Mouse (Mus musculus) ovary, adult 2 months (tissue): ENCODE measurements around the gene Olfr1240. TPM values are rescaled to one million over a fixed set of nuclear protein-coding genes. Genes with fewer than 3 reads are reported as not detected.

Experiments
- polyA plus RNA-seq: library from polyadenylated mRNA; depleted of rRNA; stranded (reverse); fragments of >200 nt; gene quantifications from 2 replicates; pipeline ENCODE4 v1.2.3, GENCODE M21; 2012; rRNA removed

The Olfr1240 gene
- polyA plus RNA-seq, result not detected in 2 replicates

GRCm38 (mm10) chr2:89442900-89443299, at the start of gene Olfr1240:
TSS of gene Olfr1240 (minus strand) at chr2:89443000.

GRCm38 (mm10) chr2:89487026-89487425, 44.2 kb upstream of the Olfr1240 start, which contains the start of gene Olfr1241:
TSS of gene Olfr1241 (minus strand) at chr2:89487126.

GRCm38 (mm10) chr2:89420307-89420706, 22.5 kb downstream of the Olfr1240 start, which contains the start of gene Olfr1239:
TSS of gene Olfr1239 (minus strand) at chr2:89420407.

GRCm38 (mm10) chr2:89409576-89409975, 33.2 kb downstream of the Olfr1240 start, which contains the start of gene Olfr1238:
TSS of gene Olfr1238 (minus strand) at chr2:89409676.

Other genes starting within 250 kb of the Olfr1240 start
- not detected in 2 replicates for gene Olfr1226, start 243.0 kb downstream of the Olfr1240 start, polyA plus RNA-seq
- gene Olfr1228, start 188.9 kb downstream of the Olfr1240 start, polyA plus RNA-seq, result not detected in 2 replicates
- not detected in 2 replicates for gene Olfr1229, start 155.0 kb downstream of the Olfr1240 start, polyA plus RNA-seq
- gene Olfr1230, start 145.7 kb downstream of the Olfr1240 start, polyA plus RNA-seq, result not detected in 2 replicates
- not detected in 2 replicates for gene Olfr1231, start 135.9 kb downstream of the Olfr1240 start, polyA plus RNA-seq
- gene Olfr1232, start 113.3 kb downstream of the Olfr1240 start, polyA plus RNA-seq, result not detected in 2 replicates
- not detected in 2 replicates for gene Olfr1233, start 100.6 kb downstream of the Olfr1240 start, polyA plus RNA-seq
- not detected in 2 replicates for gene Olfr1234, start 78.1 kb downstream of the Olfr1240 start, polyA plus RNA-seq
- gene Olfr1238, start 33.3 kb downstream of the Olfr1240 start, polyA plus RNA-seq, result not detected in 2 replicates
- gene Olfr1239, start 22.6 kb downstream of the Olfr1240 start, polyA plus RNA-seq, result not detected in 2 replicates
- not detected in 2 replicates for gene Olfr1241, start 44.1 kb upstream of the Olfr1240 start, polyA plus RNA-seq
- not detected in 2 replicates for gene Olfr1242, start 55.3 kb upstream of the Olfr1240 start, polyA plus RNA-seq
- gene Olfr1243, start 88.5 kb upstream of the Olfr1240 start, polyA plus RNA-seq, result not detected in 2 replicates
- not detected in 2 replicates for gene Olfr1245, start 135.4 kb upstream of the Olfr1240 start, polyA plus RNA-seq
- 0.17 TPM in 1 of 2 replicates, not detected in the other for gene Olfr1246, start 150.2 kb upstream of the Olfr1240 start, polyA plus RNA-seq
- gene Olfr1247, start 171.1 kb upstream of the Olfr1240 start, polyA plus RNA-seq, result not detected in 2 replicates
- not detected in 2 replicates for gene Olfr1248, start 175.2 kb upstream of the Olfr1240 start, polyA plus RNA-seq
- not detected in 2 replicates for gene Olfr1249, start 192.0 kb upstream of the Olfr1240 start, polyA plus RNA-seq
- 1.0 and 1.1 TPM in 2 replicates for gene Olfr1250, start 218.5 kb upstream of the Olfr1240 start, polyA plus RNA-seq
- 1.8 and 3.6 TPM in 2 replicates for gene Olfr1251, start 228.9 kb upstream of the Olfr1240 start, polyA plus RNA-seq